Mouse (Mus musculus) neural tube, embryonic 15.5 days (tissue): ENCODE measurements around the gene Rad9b. TPM values are rescaled to one million over a fixed set of nuclear protein-coding genes. Genes with fewer than 3 reads are reported as not detected.

Experiments
- ATAC-seq: fragments of 200-750 bp; cut with Nextera tagmentation; 2 replicates; pipeline ENCODE4 v1.8.0; 2017; ENCODE audit warnings: mild to moderate bottlenecking, moderate TSS enrichment, moderate library complexity; ENCODE audit not compliant: low FRiP score
- H3K27ac ChIP-seq: fragments of 300-500 bp; sonication (generic); replicated peaks from 2 replicates; pipeline ENCODE4 v1.5.1; 2015; ENCODE audit warnings: mild to moderate bottlenecking, inconsistent platforms
- H3K27me3 ChIP-seq: fragments of 300-500 bp; sonication (generic); replicated peaks from 2 replicates; pipeline ENCODE4 v1.6.1; 2015; ENCODE audit warnings: inconsistent platforms
- H3K36me3 ChIP-seq: fragments of 300-500 bp; sonication (generic); 2 replicates; pipeline ENCODE4 v1.6.1; 2015; ENCODE audit warnings: inconsistent platforms
- H3K4me1 ChIP-seq: fragments of 300-500 bp; sonication (generic); 2 replicates; pipeline ENCODE4 v1.6.1; 2015; ENCODE audit warnings: inconsistent platforms
- H3K4me2 ChIP-seq: fragments of 300-500 bp; sonication (generic); 2 replicates; pipeline ENCODE4 v1.6.1; 2015; ENCODE audit warnings: inconsistent platforms, mild to moderate bottlenecking, moderate library complexity
- H3K4me3 ChIP-seq: fragments of 300-500 bp; sonication (generic); replicated peaks from 2 replicates; pipeline ENCODE4 v1.5.1; 2015; ENCODE audit warnings: mild to moderate bottlenecking, inconsistent platforms
- H3K9ac ChIP-seq: fragments of 300-500 bp; sonication (generic); replicated peaks from 2 replicates; pipeline ENCODE4 v1.6.1; 2015; ENCODE audit warnings: mild to moderate bottlenecking, inconsistent platforms
- H3K9me3 ChIP-seq: fragments of 300-500 bp; sonication (generic); replicated peaks from 2 replicates; pipeline ENCODE4 v1.6.1; 2016; ENCODE audit warnings: inconsistent platforms
- WGBS: fragments of 180-500 bp; shearing (Covaris S2); methylation state at CpG from one replicate; pipeline ENCODE4 v1.1.7; 2015; ENCODE audit warnings: mixed read lengths; 5-methylcytosine and 5-hydroxymethylcytosine counted together
- polyA plus RNA-seq: library from polyadenylated mRNA; unstranded; fragments of >200 nt; fragmentation: Nextera tagmentation; extraction: Ambion mirVana; gene quantifications from 2 replicates; pipeline ENCODE4 v1.2.1, GENCODE M21; 2015

Rad9b gene
- polyA plus RNA-seq, 1 experiment from 2014 or later, result 22.1 TPM

- Histone ChIP-seq H3K4me3 (peak overlapping the region; percentile 95), H3K9ac (peak overlapping the region; percentile 94), H3K9me3 (no peaks in the 10 kb centered on the region), H3K27me3 (no peaks in the 10 kb centered on the region), H3K27ac (peak overlapping the region; percentile 93), H3K36me3 (0 out of 2 replicates have a peak, but pooled peaks cover 4% of the 10 kb centered on the region), H3K4me1 (peaks cover 16% of the 10 kb centered on the region), H3K4me2 (peak overlapping the region; percentile 81)
- ATAC-seq, result peak; percentile 62
- WGBS, result under 1% methylated on average over 53 of the region's 57 CpGs
Observed at GRCm38 (mm10) chr5:122354492-122355067, 547 bp upstream of the Rad9b start.

- Histone ChIP-seq H3K27ac (no peak overlapping the region), H3K4me2 (no peak overlapping the region), H3K9me3 (no peaks in the 10 kb centered on the region), H3K4me1 (peaks cover 8% of the 10 kb centered on the region; the same call in 1 of the 2 replicates), H3K9ac (no peak overlapping the region), H3K4me3 (no peak overlapping the region), H3K27me3 (no peaks in the 10 kb centered on the region), H3K36me3 (no peaks in the 10 kb centered on the region)
- no peak for ATAC-seq
- 77% methylated on average over 4 of the region's 4 CpGs for WGBS
Observed at GRCm38 (mm10) chr5:122345777-122346176, 8.3 kb downstream of the Rad9b start.

- H3K9ac ChIP-seq, result no peak overlapping the region
- no peaks in the 10 kb centered on the region for H3K36me3 ChIP-seq
- no peak overlapping the region for H3K4me2 ChIP-seq
- ATAC-seq, result no peak
- H3K27me3 ChIP-seq, result no peaks in the 10 kb centered on the region
- no peak overlapping the region for H3K27ac ChIP-seq
- H3K4me1 ChIP-seq, result peaks cover 8% of the 10 kb centered on the region; the same call in 1 of the 2 replicates
- no peaks in the 10 kb centered on the region for H3K9me3 ChIP-seq
- WGBS, result 5% methylated on average over 5 of the region's 5 CpGs
- H3K4me3 ChIP-seq, result no peak overlapping the region
Observed at GRCm38 (mm10) chr5:122344260-122344659, 9.8 kb downstream of the Rad9b start.

DNA sequence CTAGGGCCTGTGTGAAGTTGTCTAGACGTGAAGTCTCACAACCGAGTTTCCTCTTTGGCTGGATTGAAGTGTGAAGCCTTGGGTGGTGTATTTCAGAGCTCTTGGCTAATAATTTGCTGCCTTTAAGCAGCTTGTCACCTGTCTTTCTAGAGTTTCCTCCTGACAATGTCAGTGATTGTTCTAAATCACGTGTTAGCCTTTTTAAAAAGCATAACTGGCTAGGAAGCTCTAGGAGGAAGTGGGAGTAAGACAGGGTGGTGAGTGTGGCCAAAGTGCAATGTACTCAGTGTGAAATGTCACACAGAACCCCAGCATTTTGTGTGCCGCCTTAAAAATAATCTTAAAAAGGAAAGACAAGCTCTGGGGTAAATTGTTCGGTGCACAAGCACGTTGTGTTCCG, 10.3 kb downstream of the Rad9b start:
- 46% methylated on average over 7 of the region's 7 CpGs for WGBS
- H3K4me2 ChIP-seq, result peak overlapping the region; percentile 11; the same call in 1 of the 2 replicates
- no peaks in the 10 kb centered on the region for H3K36me3 ChIP-seq
- H3K9ac ChIP-seq, result no peak overlapping the region
- H3K27me3 ChIP-seq, result no peaks in the 10 kb centered on the region
- no peak overlapping the region for H3K4me3 ChIP-seq
- H3K27ac ChIP-seq, result peak overlapping the region; percentile 51
- H3K9me3 ChIP-seq, result no peaks in the 10 kb centered on the region
- H3K4me1 ChIP-seq, result peaks cover 8% of the 10 kb centered on the region; the same call in 1 of the 2 replicates
- no peak for ATAC-seq

- no peaks in the 10 kb centered on the region for H3K36me3 ChIP-seq
- no peak overlapping the region for H3K4me3 ChIP-seq
- peaks cover 8% of the 10 kb centered on the region; the same call in 1 of the 2 replicates for H3K4me1 ChIP-seq
- H3K9me3 ChIP-seq, result no peaks in the 10 kb centered on the region
- no peak overlapping the region for H3K9ac ChIP-seq
- no peaks in the 10 kb centered on the region for H3K27me3 ChIP-seq
- H3K27ac ChIP-seq, result no peak overlapping the region; the same call in 1 of the 2 replicates
- 82% methylated on average over 1 of the region's 1 CpGs for WGBS
- ATAC-seq, result no peak
- H3K4me2 ChIP-seq, result no peak overlapping the region
Observed at GRCm38 (mm10) chr5:122342874-122343273, 11.2 kb downstream of the Rad9b start.

GRCm38 (mm10) chr5:122336554-122337294, 17.3 kb downstream of the Rad9b start:
- H3K9me3 ChIP-seq, result no peaks in the 10 kb centered on the region
- no peak overlapping the region for H3K4me3 ChIP-seq
- no peak overlapping the region for H3K4me2 ChIP-seq
- no peak for ATAC-seq
- no peaks in the 10 kb centered on the region for H3K27me3 ChIP-seq
- no peak overlapping the region for H3K27ac ChIP-seq
- H3K4me1 ChIP-seq, result no peaks in the 10 kb centered on the region
- H3K36me3 ChIP-seq, result no peaks in the 10 kb centered on the region
- no peak overlapping the region for H3K9ac ChIP-seq
- 91% methylated on average over 7 of the region's 7 CpGs for WGBS

DNA sequence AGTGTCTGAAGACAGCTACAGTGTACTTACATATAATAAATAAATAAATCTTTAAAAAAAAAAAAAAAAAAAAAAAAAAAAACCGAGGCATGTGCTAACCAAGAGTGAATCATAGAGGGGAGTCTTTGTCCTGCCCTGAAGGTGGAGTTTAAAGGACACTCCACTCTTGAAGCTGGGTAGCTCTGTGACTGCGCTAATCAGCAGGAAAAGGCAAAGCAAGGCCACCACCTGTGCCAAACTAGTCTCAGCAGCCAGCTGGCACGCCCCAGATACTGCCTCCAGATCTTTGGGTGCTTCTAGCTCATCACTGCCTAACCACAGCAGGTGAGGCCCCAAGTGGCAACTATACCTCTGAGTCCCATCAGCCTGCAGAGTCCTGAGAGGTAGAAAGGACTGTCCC, 19.4 kb downstream of the Rad9b start:
- Histone ChIP-seq H3K9ac (no peak overlapping the region), H3K4me2 (no peak overlapping the region), H3K4me1 (no peaks in the 10 kb centered on the region), H3K36me3 (no peaks in the 10 kb centered on the region), H3K27me3 (no peaks in the 10 kb centered on the region), H3K4me3 (no peak overlapping the region), H3K27ac (no peak overlapping the region), H3K9me3 (no peaks in the 10 kb centered on the region)
- no peak for ATAC-seq
- 87% methylated on average over 3 of the region's 3 CpGs for WGBS

DNA sequence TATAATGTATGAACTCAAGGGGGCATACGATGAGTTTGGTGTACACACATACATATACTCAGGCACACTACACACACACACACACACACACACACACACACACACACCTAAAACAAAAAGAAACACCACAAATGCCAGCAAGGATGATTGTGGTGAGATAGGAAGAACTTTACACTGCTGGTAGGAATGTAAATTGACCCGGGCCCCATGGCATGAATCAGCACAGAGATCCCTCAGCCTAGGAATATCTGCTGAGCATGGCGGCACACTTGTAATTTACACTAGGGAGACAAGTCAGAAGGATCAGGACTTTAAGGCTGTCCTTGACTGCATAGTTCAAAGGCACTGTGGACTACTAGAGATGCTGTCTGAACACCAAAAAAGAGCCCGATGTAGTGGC, 23.8 kb downstream of the Rad9b start:
- no peak overlapping the region for H3K9ac ChIP-seq
- no peak overlapping the region for H3K4me2 ChIP-seq
- H3K27ac ChIP-seq, result no peak overlapping the region
- no peaks in the 10 kb centered on the region for H3K4me1 ChIP-seq
- ATAC-seq, result no peak
- no peaks in the 10 kb centered on the region for H3K27me3 ChIP-seq
- WGBS, result 91% methylated on average over 4 of the region's 4 CpGs
- no peak overlapping the region for H3K4me3 ChIP-seq
- H3K9me3 ChIP-seq, result no peaks in the 10 kb centered on the region
- H3K36me3 ChIP-seq, result peaks cover 15% of the 10 kb centered on the region

- H3K4me1 ChIP-seq, result no peaks in the 10 kb centered on the region
- no peak overlapping the region for H3K4me2 ChIP-seq
- H3K27me3 ChIP-seq, result no peaks in the 10 kb centered on the region
- H3K4me3 ChIP-seq, result no peak overlapping the region
- no peak overlapping the region for H3K27ac ChIP-seq
- no peaks in the 10 kb centered on the region for H3K9me3 ChIP-seq
- 78% methylated on average over 3 of the region's 3 CpGs for WGBS
- peaks cover 31% of the 10 kb centered on the region for H3K36me3 ChIP-seq
- no peak overlapping the region for H3K9ac ChIP-seq
- no peak for ATAC-seq
Observed at GRCm38 (mm10) chr5:122327283-122327682, 26.8 kb downstream of the Rad9b start.

- Histone ChIP-seq H3K27me3 (no peaks in the 10 kb centered on the region), H3K9me3 (no peaks in the 10 kb centered on the region), H3K27ac (no peak overlapping the region), H3K4me1 (no peaks in the 10 kb centered on the region), H3K9ac (no peak overlapping the region), H3K4me2 (no peak overlapping the region), H3K4me3 (no peak overlapping the region), H3K36me3 (peaks cover 43% of the 10 kb centered on the region)
- WGBS, result 93% methylated on average over 8 of the region's 8 CpGs
- no peak for ATAC-seq
Observed at GRCm38 (mm10) chr5:122325477-122325876, 28.6 kb downstream of the Rad9b start.

GRCm38 (mm10) chr5:122324608-122325431, 29.2 kb downstream of the Rad9b start:
- WGBS, result 87% methylated on average over 23 of the region's 23 CpGs
- no peak for ATAC-seq
- H3K27ac ChIP-seq, result no peak overlapping the region
- no peaks in the 10 kb centered on the region for H3K27me3 ChIP-seq
- H3K4me3 ChIP-seq, result no peak overlapping the region
- peaks cover 48% of the 10 kb centered on the region for H3K36me3 ChIP-seq
- no peak overlapping the region for H3K9ac ChIP-seq
- H3K4me1 ChIP-seq, result no peaks in the 10 kb centered on the region
- H3K9me3 ChIP-seq, result no peaks in the 10 kb centered on the region
- no peak overlapping the region for H3K4me2 ChIP-seq
